Mouse (Mus musculus): ENCODE data around the gene Pros1. TPM values are rescaled to one million over a fixed set of nuclear protein-coding genes. Genes with fewer than 3 reads are reported as not detected.

The Pros1 gene
- total RNA-seq, 2 experiments from 2014 or later, result 3.0 to 3.4 TPM

GRCm38 (mm10) chr16:62857498-62857897, 3.4 kb downstream of the Pros1 start:
- no peak for ATAC-seq (replicated peaks; ENCODE audit: low FRiP score, poor library complexity, severe bottlenecking)

- ATAC-seq (replicated peaks; ENCODE audit: low FRiP score, poor library complexity, severe bottlenecking), result no peak
Observed at GRCm38 (mm10) chr16:62858018-62858417, 3.9 kb downstream of the Pros1 start.

GRCm38 (mm10) chr16:62860140-62860539, 6.0 kb downstream of the Pros1 start:
- no peak for ATAC-seq (replicated peaks; ENCODE audit: low FRiP score, poor library complexity, severe bottlenecking)

- no peak for ATAC-seq (replicated peaks; ENCODE audit: low FRiP score, poor library complexity, severe bottlenecking)
Observed at GRCm38 (mm10) chr16:62861455-62861854, 7.3 kb downstream of the Pros1 start.

GRCm38 (mm10) chr16:62872688-62873117, 18.6 kb downstream of the Pros1 start:
- no peak for ATAC-seq (replicated peaks; ENCODE audit: low FRiP score, poor library complexity, severe bottlenecking)

GRCm38 (mm10) chr16:62873180-62873579, 19.1 kb downstream of the Pros1 start:
- ATAC-seq (replicated peaks; ENCODE audit: low FRiP score, poor library complexity, severe bottlenecking), result no peak

GRCm38 (mm10) chr16:62874065-62874464, 20.0 kb downstream of the Pros1 start:
- no peak for ATAC-seq (replicated peaks; ENCODE audit: low FRiP score, poor library complexity, severe bottlenecking)

GRCm38 (mm10) chr16:62895824-62896223, 41.7 kb downstream of the Pros1 start:
- no peak for ATAC-seq (replicated peaks; ENCODE audit: low FRiP score, poor library complexity, severe bottlenecking)

- no peak for ATAC-seq (replicated peaks; ENCODE audit: low FRiP score, poor library complexity, severe bottlenecking)
Observed at GRCm38 (mm10) chr16:62911364-62911763, 57.3 kb downstream of the Pros1 start.

GRCm38 (mm10) chr16:62912246-62912645, 58.1 kb downstream of the Pros1 start:
- ATAC-seq (replicated peaks; ENCODE audit: low FRiP score, poor library complexity, severe bottlenecking), result no peak

GRCm38 (mm10) chr16:62915530-62915929, 61.4 kb downstream of the Pros1 start:
- ATAC-seq (replicated peaks; ENCODE audit: low FRiP score, poor library complexity, severe bottlenecking), result no peak

- no peak for ATAC-seq (replicated peaks; ENCODE audit: low FRiP score, poor library complexity, severe bottlenecking)
Observed at GRCm38 (mm10) chr16:62922245-62922644, 68.1 kb downstream of the Pros1 start.

- no peak for ATAC-seq (replicated peaks; ENCODE audit: low FRiP score, poor library complexity, severe bottlenecking)
Observed at GRCm38 (mm10) chr16:62931341-62931740, 77.2 kb downstream of the Pros1 start.

GRCm38 (mm10) chr16:62936316-62936715, 82.2 kb downstream of the Pros1 start:
- no peak for ATAC-seq (replicated peaks; ENCODE audit: low FRiP score, poor library complexity, severe bottlenecking)

GRCm38 (mm10) chr16:62940388-62941003, 86.4 kb downstream of the Pros1 start:
- no peak for ATAC-seq (replicated peaks; ENCODE audit: low FRiP score, poor library complexity, severe bottlenecking)

- ATAC-seq (replicated peaks; ENCODE audit: low FRiP score, poor library complexity, severe bottlenecking), result no peak
Observed at GRCm38 (mm10) chr16:62941763-62942162, 87.7 kb downstream of the Pros1 start.

GRCm38 (mm10) chr16:62942418-62943410, 88.6 kb downstream of the Pros1 start:
- no peak for ATAC-seq (replicated peaks; ENCODE audit: low FRiP score, poor library complexity, severe bottlenecking)

- ATAC-seq (replicated peaks; ENCODE audit: low FRiP score, poor library complexity, severe bottlenecking), result no peak
Observed at GRCm38 (mm10) chr16:62958485-62958884, 104.4 kb downstream of the Pros1 start.

GRCm38 (mm10) chr16:62964361-62964763, 110.3 kb downstream of the Pros1 start:
- ATAC-seq (replicated peaks; ENCODE audit: low FRiP score, poor library complexity, severe bottlenecking), result no peak

GRCm38 (mm10) chr16:62971673-62972332, 117.7 kb downstream of the Pros1 start:
- no peak for ATAC-seq (replicated peaks; ENCODE audit: low FRiP score, poor library complexity, severe bottlenecking)

Data from erythroid progenitor cell, adult 5-6 weeks (primary cell).